In genomic region chr8:70282603-70283135, GRCm38 (mm10) we compare ENCODE assay signal across 8 mouse cellular contexts. TPM values are rescaled to one million over a fixed set of nuclear protein-coding genes. Genes with fewer than 3 reads are reported as not detected.
DNase-seq lines count a peak whose midpoint lies in the region; ATAC-seq and TF ChIP-seq lines count a peak whose summit lies in the region.

Homer3 (plus strand) TSS chr8:70282827.

- peak within 1 kb of the TSS; percentile 74 for H3K4me3 ChIP-seq in embryonic facial prominence, embryonic 14.5 days (ENCODE audit: low read depth, low read length)
- peak within 1 kb of the TSS; percentile 85 for H3K4me3 ChIP-seq in limb, embryonic 14.5 days (replicated peaks; ENCODE audit: low read length)
- H3K4me3 ChIP-seq in midbrain, postnatal 0 days (ENCODE audit: low read depth, low read length): peak within 1 kb of the TSS; percentile 67

- no peaks in the 10 kb centered on the region for H3K27me3 ChIP-seq in embryonic facial prominence, embryonic 14.5 days (replicated peaks; ENCODE audit: control insufficient read depth, insufficient read depth, low read length)
- H3K27me3 ChIP-seq in limb, embryonic 14.5 days (ENCODE audit: control insufficient read depth, insufficient read depth, low read length): no peaks in the 10 kb centered on the region
- no peaks in the 10 kb centered on the region for H3K27me3 ChIP-seq in midbrain, postnatal 0 days (ENCODE audit: insufficient read depth, low read length)

- peak within 1 kb of the TSS; percentile 72 for H3K27ac ChIP-seq in embryonic facial prominence, embryonic 14.5 days (replicated peaks; ENCODE audit: low read depth, low read length)
- H3K27ac ChIP-seq in limb, embryonic 14.5 days (replicated peaks; ENCODE audit: low read depth, low read length): peak within 1 kb of the TSS; percentile 82
- peak within 1 kb of the TSS; percentile 43 for H3K27ac ChIP-seq in midbrain, postnatal 0 days (ENCODE audit: low read depth, low read length)

- peak; percentile 84 for TF ChIP-seq CTCF in midbrain, postnatal 0 days (IDR thresholded peaks at IDR 0.05)

- ATAC-seq in embryonic facial prominence, embryonic 14.5 days (ENCODE audit: low read depth): peak; percentile 91
- peak; percentile 90 for ATAC-seq in limb, embryonic 14.5 days (ENCODE audit: low FRiP score, low read depth)
- ATAC-seq in midbrain, postnatal 0 days (ENCODE audit: low FRiP score): peak; percentile 86

- H3K9ac ChIP-seq in embryonic facial prominence, embryonic 14.5 days (ENCODE audit: low read depth, low read length): peak within 1 kb of the TSS; percentile 82
- peak within 1 kb of the TSS; percentile 94 for H3K9ac ChIP-seq in limb, embryonic 14.5 days (ENCODE audit: low read depth, low read length, severe bottlenecking)
- H3K9ac ChIP-seq in midbrain, postnatal 0 days (replicated peaks; ENCODE audit: low read length, poor library complexity, severe bottlenecking): peak within 1 kb of the TSS; percentile 71

- peak; percentile 80; the same call in 1 of the 2 replicates for TF ChIP-seq POLR2A in limb, embryonic 14.5 days (IDR thresholded peaks at IDR 0.05; ENCODE audit: borderline replicate concordance, extremely low read depth, insufficient read depth, insufficient read length)

- WGBS in embryonic facial prominence, embryonic 14.5 days: 1% methylated on average over 35 of the region's 36 CpGs
- 1% methylated on average over 12 of the region's 36 CpGs for WGBS in limb, embryonic 14.5 days
- WGBS in midbrain, postnatal 0 days: 0% methylated on average over 31 of the region's 36 CpGs

- no peaks in the 10 kb centered on the region for H3K9me3 ChIP-seq in embryonic facial prominence, embryonic 14.5 days (ENCODE audit: control insufficient read depth, low read length)
- no peaks in the 10 kb centered on the region for H3K9me3 ChIP-seq in limb, embryonic 14.5 days (ENCODE audit: control insufficient read depth, low read length)
- no peaks in the 10 kb centered on the region for H3K9me3 ChIP-seq in midbrain, postnatal 0 days (ENCODE audit: low read length)

- peaks cover 28% of the 10 kb centered on the region for H3K36me3 ChIP-seq in embryonic facial prominence, embryonic 14.5 days (ENCODE audit: control insufficient read depth, insufficient read depth, low read length)
- peaks cover 27% of the 10 kb centered on the region for H3K36me3 ChIP-seq in limb, embryonic 14.5 days (ENCODE audit: control insufficient read depth, insufficient read depth, low read length)
- H3K36me3 ChIP-seq in midbrain, postnatal 0 days (ENCODE audit: insufficient read depth, low read length): peaks cover 3% of the 10 kb centered on the region; the same call in 1 of the 2 replicates

- H3K4me2 ChIP-seq in embryonic facial prominence, embryonic 14.5 days (ENCODE audit: low read depth, low read length): peak within 1 kb of the TSS; percentile 70
- H3K4me2 ChIP-seq in limb, embryonic 14.5 days (replicated peaks; ENCODE audit: low read depth, low read length, severe bottlenecking): peak within 1 kb of the TSS; percentile 75
- peak within 1 kb of the TSS; percentile 92 for H3K4me2 ChIP-seq in midbrain, postnatal 0 days (ENCODE audit: low read depth, low read length, poor library complexity, severe bottlenecking)

- H3K4me1 ChIP-seq in embryonic facial prominence, embryonic 14.5 days (ENCODE audit: control insufficient read depth, insufficient read depth, low read length): no peaks in the 10 kb centered on the region
- H3K4me1 ChIP-seq in limb, embryonic 14.5 days (ENCODE audit: control insufficient read depth, insufficient read depth, low read length): peaks cover 7% of the 10 kb centered on the region
- H3K4me1 ChIP-seq in midbrain, postnatal 0 days (ENCODE audit: insufficient read depth, low read length): no peaks in the 10 kb centered on the region

- peak; percentile 84 for DNase-seq in 3134 (ENCODE audit: extremely low read depth, insufficient read length, low spot score)
- DNase-seq in adrenal gland, postnatal 36 days: peak; percentile 92 to 94
- DNase-seq in embryonic facial prominence, embryonic 14.5 days (ENCODE audit: low spot score): peak; percentile 93
- DNase-seq in heart, adult 8-10 months (ENCODE audit: low spot score): peak; percentile 91
- DNase-seq in kidney, adult 9 months: peak; percentile 92
- DNase-seq in limb, embryonic 14.5 days (ENCODE audit: low spot score): peak; percentile 79
- peak; percentile 76 for DNase-seq in midbrain, postnatal 0 days (ENCODE audit: low spot score)
- DNase-seq in spleen, postnatal 14 days (ENCODE audit: low spot score in 2 of 2): peak; percentile 76 to 85

RNA-seq across cellular contexts. Expression of gene Homer3, which starts in this region (rescaled TPM):
- total RNA-seq in adrenal gland, postnatal 36 days (2021): 10 to 100 TPM; 16.7 to 20.9 TPM
- polyA plus RNA-seq in embryonic facial prominence, embryonic 14.5 days (2014; fragmentation: Nextera tagmentation; extraction: Ambion mirVana): 26.8 and 37.3 TPM in 2 replicates
- 1 to 10 TPM; 7.8 to 9.1 (median 8.0) TPM for total RNA-seq in heart, adult 8-10 months (2022)
- 81.2 and 81.3 TPM in 2 replicates for polyA plus RNA-seq in limb, embryonic 14.5 days (2012; rRNA removed)
- polyA plus RNA-seq in limb, embryonic 14.5 days (2014; fragmentation: Nextera tagmentation; extraction: Ambion mirVana): 38.2 and 43.9 TPM in 2 replicates
- 36.4 and 49.7 TPM in 2 replicates for total RNA-seq in midbrain, postnatal 0 days (2014; rRNA removed)
- 13.8 and 18.3 TPM in 2 replicates for polyA plus RNA-seq in midbrain, postnatal 0 days (2015; fragmentation: Nextera tagmentation; extraction: Ambion mirVana)

Comparison
In these comparisons a context has a peak if more than half of its experiments do, and no peak if none do; other contexts are left out.
1. Peak in every context shown above with its lines: DNase-seq, ATAC-seq, H3K4me3 ChIP-seq and H3K27ac ChIP-seq.